Mouse (Mus musculus) stomach, postnatal 0 days (tissue): ENCODE results near the gene 3110009E18Rik. TPM values are rescaled to one million over a fixed set of nuclear protein-coding genes. Genes with fewer than 3 reads are reported as not detected.

Experiments used
- ATAC-seq: fragments of 200-750 bp; cut with Nextera tagmentation; 2 replicates; pipeline ENCODE4 v1.8.0; 2017; ENCODE audit not compliant: low FRiP score, low TSS enrichment
- DNase-seq: peaks from one replicate; pipeline ENCODE4 v3.0.0-alpha.2; 2016; ENCODE audit warnings: low spot score
- H3K27ac ChIP-seq: fragments of 300-500 bp; sonication (generic); replicated peaks from 2 replicates; pipeline ENCODE4 v1.5.1; 2014; ENCODE audit warnings: mild to moderate bottlenecking, control low read depth
- H3K27me3 ChIP-seq: fragments of 300-500 bp; sonication (generic); 2 replicates; pipeline ENCODE4 v1.6.1; 2014; ENCODE audit warnings: low read length; ENCODE audit not compliant: control insufficient read depth, insufficient read depth
- H3K36me3 ChIP-seq: fragments of 300-500 bp; sonication (generic); 2 replicates; pipeline ENCODE4 v1.6.1; 2014; ENCODE audit warnings: low read length, mixed read lengths; ENCODE audit not compliant: control insufficient read depth, insufficient read depth
- H3K4me1 ChIP-seq: fragments of 300-500 bp; sonication (generic); replicated peaks from 2 replicates; pipeline ENCODE4 v1.6.1; 2014; ENCODE audit warnings: antibody characterized with exemption; ENCODE audit not compliant: control insufficient read depth, insufficient read depth
- H3K4me2 ChIP-seq: fragments of 300-500 bp; sonication (generic); replicated peaks from 2 replicates; pipeline ENCODE4 v1.6.1; 2014; ENCODE audit warnings: low read depth, mild to moderate bottlenecking, control low read depth, moderate library complexity
- H3K4me3 ChIP-seq: fragments of 300-500 bp; sonication (generic); 2 replicates; pipeline ENCODE4 v1.5.1; 2014; ENCODE audit warnings: low read depth, low read length, control low read depth
- H3K9ac ChIP-seq: fragments of 300-500 bp; sonication (generic); 2 replicates; pipeline ENCODE4 v1.6.1; 2014; ENCODE audit warnings: mild to moderate bottlenecking, low read length, control low read depth, mixed read lengths
- H3K9me3 ChIP-seq: fragments of 300-500 bp; sonication (generic); 2 replicates; pipeline ENCODE4 v1.6.1; 2016; ENCODE audit warnings: low read length; ENCODE audit not compliant: control insufficient read depth
- CTCF ChIP-seq: IDR thresholded peaks from 2 replicates; pipeline ENCODE4 v1.5.1; 2016; ENCODE audit warnings: antibody characterized with exemption, low read depth, mild to moderate bottlenecking, moderate library complexity
- EP300 ChIP-seq: optimal IDR thresholded peaks from 2 replicates; pipeline ENCODE3; 2016; ENCODE audit warnings: antibody characterized with exemption
- WGBS: fragments of 180-500 bp; shearing (Covaris S2); extraction: QIAGEN DNeasy Blood & Tissue Kit; methylation state at CpG from one replicate; pipeline ENCODE4 v1.1.7; 2014; 5-methylcytosine and 5-hydroxymethylcytosine counted together
- polyA plus RNA-seq: library from polyadenylated mRNA; unstranded; fragments of >200 nt; fragmentation: Nextera tagmentation; extraction: Ambion mirVana; gene quantifications from 2 replicates; pipeline ENCODE4 v1.2.1, GENCODE M21; 2015

The 3110009E18Rik gene
- polyA plus RNA-seq, 1 experiment from 2014 or later = 10.1 TPM

- no peak overlapping the region for H3K4me2 ChIP-seq
- H3K27me3 ChIP-seq = no peaks in the 10 kb centered on the region
- DNase-seq = no peak
- TF ChIP-seq CTCF (no peak), EP300 (no peak)
- H3K4me3 ChIP-seq = no peak overlapping the region
- H3K27ac ChIP-seq = no peak overlapping the region
- no peak for ATAC-seq
- no peaks in the 10 kb centered on the region for H3K4me1 ChIP-seq
- H3K36me3 ChIP-seq = no peaks in the 10 kb centered on the region
- no peak overlapping the region for H3K9ac ChIP-seq
- H3K9me3 ChIP-seq = no peaks in the 10 kb centered on the region
- 75% methylated on average over 7 of the region's 7 CpGs for WGBS
Measured at GRCm38 (mm10) chr1:120187059-120187458, 66.1 kb downstream of the 3110009E18Rik start.

- H3K9ac ChIP-seq = no peak overlapping the region
- 82% methylated on average over 6 of the region's 6 CpGs for WGBS
- no peaks in the 10 kb centered on the region for H3K36me3 ChIP-seq
- TF ChIP-seq EP300 = no peak
- TF ChIP-seq CTCF = no peak
- H3K4me3 ChIP-seq = no peak overlapping the region
- H3K4me2 ChIP-seq = no peak overlapping the region
- no peaks in the 10 kb centered on the region for H3K4me1 ChIP-seq
- H3K27ac ChIP-seq = no peak overlapping the region
- DNase-seq (no peak), ATAC-seq (no peak)
- H3K9me3 ChIP-seq = no peaks in the 10 kb centered on the region
- no peaks in the 10 kb centered on the region for H3K27me3 ChIP-seq
Measured at GRCm38 (mm10) chr1:120189206-120189605, 68.2 kb downstream of the 3110009E18Rik start.

DNA sequence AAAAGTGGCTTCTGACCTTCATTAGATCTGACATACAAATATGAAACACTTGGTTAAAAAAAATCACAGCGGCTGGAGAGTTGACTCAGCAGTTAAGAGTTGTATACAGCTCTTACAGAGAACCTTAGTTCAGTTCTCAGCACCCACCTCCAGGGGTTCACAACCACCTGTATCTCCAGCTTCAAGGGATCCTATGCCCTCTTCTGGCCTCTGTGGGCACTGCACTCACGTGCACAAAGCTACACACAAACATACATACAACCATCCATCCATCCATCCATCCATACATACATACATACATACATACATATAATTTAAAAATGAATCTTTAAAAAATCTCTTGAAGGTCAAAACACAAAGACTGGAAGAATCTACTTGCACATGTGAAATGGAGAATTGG lies 69.3 kb downstream of the 3110009E18Rik start:
- H3K9me3 ChIP-seq = no peaks in the 10 kb centered on the region
- no peak overlapping the region for H3K27ac ChIP-seq
- no peak overlapping the region for H3K4me2 ChIP-seq
- H3K36me3 ChIP-seq = no peaks in the 10 kb centered on the region
- H3K4me3 ChIP-seq = no peak overlapping the region
- ATAC-seq = no peak
- no peaks in the 10 kb centered on the region for H3K4me1 ChIP-seq
- WGBS = 90% methylated on average over 2 of the region's 2 CpGs
- TF ChIP-seq EP300 = no peak
- TF ChIP-seq CTCF = peak; percentile 19; the same call in 1 of the 2 replicates
- no peak for DNase-seq
- no peaks in the 10 kb centered on the region for H3K27me3 ChIP-seq
- H3K9ac ChIP-seq = no peak overlapping the region

DNA sequence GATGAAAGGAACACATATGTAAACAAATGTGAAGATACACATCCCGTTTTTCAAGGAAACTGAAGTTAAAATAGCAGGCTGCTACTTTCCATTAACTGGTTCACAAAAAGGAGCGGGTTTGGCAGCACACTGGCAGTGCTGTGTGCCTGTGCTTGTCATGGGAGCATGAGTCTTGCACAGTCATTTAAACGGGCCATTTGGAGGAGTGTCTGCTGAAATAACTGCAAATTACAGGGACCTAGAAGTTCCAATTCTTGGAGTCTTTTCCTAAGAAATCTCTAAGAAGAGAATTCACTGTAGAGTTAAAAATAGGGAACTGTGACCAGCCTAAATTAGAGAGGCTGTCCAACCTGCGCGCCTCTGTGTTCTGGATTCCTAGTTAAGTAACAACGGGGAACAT lies 70.0 kb downstream of the 3110009E18Rik start:
- Histone ChIP-seq H3K27ac (no peak overlapping the region), H3K4me1 (no peaks in the 10 kb centered on the region), H3K27me3 (no peaks in the 10 kb centered on the region), H3K9me3 (no peaks in the 10 kb centered on the region), H3K4me2 (no peak overlapping the region), H3K4me3 (no peak overlapping the region), H3K36me3 (no peaks in the 10 kb centered on the region), H3K9ac (no peak overlapping the region)
- TF ChIP-seq EP300 (no peak), CTCF (no peak)
- DNase-seq = no peak
- 61% methylated on average over 6 of the region's 6 CpGs for WGBS
- ATAC-seq = no peak

- ATAC-seq (no peak), DNase-seq (no peak)
- no peak overlapping the region for H3K9ac ChIP-seq
- no peak overlapping the region for H3K4me3 ChIP-seq
- H3K36me3 ChIP-seq = no peaks in the 10 kb centered on the region
- H3K27ac ChIP-seq = no peak overlapping the region
- no peaks in the 10 kb centered on the region for H3K4me1 ChIP-seq
- 67% methylated on average over 6 of the region's 6 CpGs for WGBS
- TF ChIP-seq EP300 (no peak), CTCF (no peak)
- no peaks in the 10 kb centered on the region for H3K27me3 ChIP-seq
- H3K9me3 ChIP-seq = no peaks in the 10 kb centered on the region
- H3K4me2 ChIP-seq = no peak overlapping the region
Measured at GRCm38 (mm10) chr1:120192321-120192720, 71.3 kb downstream of the 3110009E18Rik start.

GRCm38 (mm10) chr1:120193586-120193985 lies 72.6 kb downstream of the 3110009E18Rik start:
- WGBS = 89% methylated on average over 10 of the region's 10 CpGs
- DNase-seq (no peak), ATAC-seq (no peak)
- Histone ChIP-seq H3K9me3 (no peaks in the 10 kb centered on the region), H3K36me3 (no peaks in the 10 kb centered on the region), H3K27ac (no peak overlapping the region), H3K27me3 (no peaks in the 10 kb centered on the region), H3K4me1 (no peaks in the 10 kb centered on the region), H3K9ac (no peak overlapping the region), H3K4me3 (no peak overlapping the region), H3K4me2 (no peak overlapping the region)
- no peak for TF ChIP-seq CTCF
- TF ChIP-seq EP300 = no peak
